ENCODE assay signal across 19 mouse cellular contexts in genomic region chr11:60908073-60908472, GRCm38 (mm10). TPM values are rescaled to one million over a fixed set of nuclear protein-coding genes. Genes with fewer than 3 reads are reported as not detected.
A peak's percentile ranks its signal among the peaks of the same experiment; 100 is the strongest.
DNase-seq lines count a peak whose midpoint lies in the region; ATAC-seq and TF ChIP-seq lines count a peak whose summit lies in the region.
"Had no signal": no experiment of that assay in that cellular context is flagged by ENCODE, and none has a peak within 500 bp of the region (broad histone marks: within the 10 kb centered on the region; RNA-seq: fewer than 3 reads in every experiment).

No protein-coding gene starts in this region.

- H3K36me3 ChIP-seq in kidney, embryonic 15.5 days: peaks cover 36% of the 10 kb centered on the region
- H3K36me3 ChIP-seq in liver, embryonic 14.5 days (replicated peaks; ENCODE audit: control insufficient read depth, insufficient read depth, low read depth): peaks cover 13% of the 10 kb centered on the region
- peaks cover 13% of the 10 kb centered on the region for H3K36me3 ChIP-seq in liver, embryonic 11.5 days (ENCODE audit: control insufficient read depth, insufficient read depth, low read length)
- peaks cover 13 to 39% of the 10 kb centered on the region in 2 experiments for H3K36me3 ChIP-seq in CH12.LX (replicated peaks in 1 of 2; ENCODE audit: control insufficient read depth in 1 of 2, insufficient read depth in 1 of 2, low read length in 1 of 2)

- in situ Hi-C loops in CH12.LX (cut with MboI; ENCODE audit: low pct_ligation_motif_present, low pct_unique_long_range_greater_than_20kb, low sequenced_read_pairs): loop anchor here (10.0 kb wide), 1 partner anchor 137 kb away; no protein-coding TSS in a partner anchor

- whole genome bisulfite sequencing in kidney, embryonic 15.5 days: 68% methylated on average over 3 of the region's 3 CpGs
- 54% methylated on average over 3 of the region's 3 CpGs for WGBS in liver, embryonic 14.5 days (ENCODE audit: insufficient replicate concordance)
- 58% methylated on average over 3 of the region's 3 CpGs for WGBS in liver, embryonic 11.5 days

- H3K27ac ChIP-seq in kidney, embryonic 15.5 days: no peak overlapping the region
- H3K27ac ChIP-seq in liver, embryonic 14.5 days: no peak overlapping the region
- H3K27ac ChIP-seq in liver, embryonic 11.5 days (ENCODE audit: low read depth, low read length): no peak overlapping the region
- H3K27ac ChIP-seq in CH12.LX (ENCODE audit: insufficient read depth, low read depth): no peak overlapping the region
- H3K27ac ChIP-seq: embryonic facial prominence, embryonic 15.5 days; forebrain, embryonic 10.5 days; heart, embryonic 13.5 days; hindbrain, embryonic 14.5 days; midbrain, embryonic 10.5 days; stomach, embryonic 15.5 days had no signal

- no peak for TF ChIP-seq POLR2A in CH12.LX (IDR thresholded peaks at IDR 0.05; ENCODE audit: low read depth, low read length)

- TF ChIP-seq RAD21 in CH12.LX (IDR thresholded peaks at IDR 0.05; ENCODE audit: low read depth, low read length): peak; percentile 29

- H3K27me3 ChIP-seq in kidney, embryonic 15.5 days: no peaks in the 10 kb centered on the region
- H3K27me3 ChIP-seq in liver, embryonic 14.5 days (ENCODE audit: control insufficient read depth, insufficient read depth, low read length): no peaks in the 10 kb centered on the region
- no peaks in the 10 kb centered on the region for H3K27me3 ChIP-seq in liver, embryonic 11.5 days (replicated peaks; ENCODE audit: control insufficient read depth, insufficient read depth, low read length)
- no peaks in the 10 kb centered on the region for H3K27me3 ChIP-seq in CH12.LX (replicated peaks)
- H3K27me3 ChIP-seq: embryonic facial prominence, embryonic 15.5 days; heart, embryonic 13.5 days; stomach, embryonic 15.5 days had no signal

- peaks cover 20% of the 10 kb centered on the region for H3K4me1 ChIP-seq in kidney, embryonic 15.5 days
- peaks cover 10 to 13% of the 10 kb centered on the region in 2 experiments for H3K4me1 ChIP-seq in liver, embryonic 14.5 days (replicated peaks; ENCODE audit: control insufficient read depth in 2 of 2, insufficient read depth in 2 of 2, low read length in 1 of 2)
- H3K4me1 ChIP-seq in liver, embryonic 11.5 days (replicated peaks; ENCODE audit: control insufficient read depth, insufficient read depth, low read length): peaks cover 7% of the 10 kb centered on the region
- peaks cover 4 to 16% of the 10 kb centered on the region in 2 experiments for H3K4me1 ChIP-seq in CH12.LX (ENCODE audit: control insufficient read depth in 1 of 2, insufficient read depth in 2 of 2)

- no peak overlapping the region for H3K4me3 ChIP-seq in kidney, embryonic 15.5 days (replicated peaks)
- H3K4me3 ChIP-seq in liver, embryonic 14.5 days (ENCODE audit: insufficient read depth in 1 of 2, low read depth in 2 of 2, low read length in 2 of 2): no peak overlapping the region
- H3K4me3 ChIP-seq in liver, embryonic 11.5 days (ENCODE audit: low read depth, low read length): no peak overlapping the region
- H3K4me3 ChIP-seq in CH12.LX (replicated peaks in 1 of 3; ENCODE audit: low read depth in 2 of 3, low read length in 2 of 3, poor library complexity in 1 of 3): no peak overlapping the region
- H3K4me3 ChIP-seq: embryonic facial prominence, embryonic 15.5 days; forebrain, embryonic 10.5 days; heart, embryonic 13.5 days; midbrain, embryonic 10.5 days; stomach, embryonic 15.5 days had no signal

- H3K79me2 ChIP-seq in CH12.LX (replicated peaks; ENCODE audit: control insufficient read depth, extremely low read depth, insufficient read depth, poor library complexity, severe bottlenecking): no peaks in the 10 kb centered on the region

- dilution Hi-C loops in CH12.LX (cut with MboI; ENCODE audit: extremely low pct_ligation_motif_present, extremely low pct_unique_long_range_greater_than_20kb, low sequenced_read_pairs): no loop called here

- no peak overlapping the region for H3K4me2 ChIP-seq in kidney, embryonic 15.5 days
- H3K4me2 ChIP-seq in liver, embryonic 14.5 days (ENCODE audit: low read depth): no peak overlapping the region
- H3K4me2 ChIP-seq in liver, embryonic 11.5 days: no peak overlapping the region
- no peak overlapping the region for H3K4me2 ChIP-seq in CH12.LX (ENCODE audit: insufficient read depth, low read depth, poor library complexity, severe bottlenecking)
- H3K4me2 ChIP-seq: embryonic facial prominence, embryonic 15.5 days; heart, embryonic 13.5 days; hindbrain, embryonic 14.5 days; stomach, embryonic 15.5 days had no signal

- no peak overlapping the region for H3K9ac ChIP-seq in kidney, embryonic 15.5 days
- no peak overlapping the region for H3K9ac ChIP-seq in liver, embryonic 14.5 days (replicated peaks)
- H3K9ac ChIP-seq in liver, embryonic 11.5 days (ENCODE audit: low read depth, low read length): no peak overlapping the region
- no peak overlapping the region for H3K9ac ChIP-seq in CH12.LX (ENCODE audit: insufficient read depth, low read depth)
- H3K9ac ChIP-seq: embryonic facial prominence, embryonic 15.5 days; heart, embryonic 13.5 days; hindbrain, embryonic 14.5 days; stomach, embryonic 15.5 days had no signal

- peak; percentile 31; the same call in 1 of the 2 replicates for TF ChIP-seq CTCF in liver, embryonic 14.5 days (IDR thresholded peaks at IDR 0.05; ENCODE audit: low read depth)
- TF ChIP-seq CTCF in CH12.LX (conservative IDR thresholded peaks at IDR 0.05 in 1 of 2, IDR thresholded peaks at IDR 0.05 in 1 of 2; ENCODE audit: low read depth in 2 of 2, low read length in 2 of 2): peak in 1 of 2 experiments; percentile 32; a peak in 2 of 4 replicates

- no peaks in the 10 kb centered on the region for H3K9me3 ChIP-seq in kidney, embryonic 15.5 days (replicated peaks)
- no peaks in the 10 kb centered on the region for H3K9me3 ChIP-seq in liver, embryonic 14.5 days (ENCODE audit: control insufficient read depth, low read length)
- no peaks in the 10 kb centered on the region for H3K9me3 ChIP-seq in liver, embryonic 11.5 days (ENCODE audit: control insufficient read depth, low read length)
- no peaks in the 10 kb centered on the region for H3K9me3 ChIP-seq in CH12.LX (replicated peaks; ENCODE audit: low read length)
- H3K9me3 ChIP-seq: embryonic facial prominence, embryonic 15.5 days; forebrain, embryonic 10.5 days; heart, embryonic 13.5 days; midbrain, embryonic 10.5 days; stomach, embryonic 15.5 days had no signal

- TF ChIP-seq EP300 in liver, embryonic 14.5 days (IDR thresholded peaks at IDR 0.05; ENCODE audit: low read depth): no peak
- no peak for TF ChIP-seq EP300 in CH12.LX (IDR thresholded peaks at IDR 0.05; ENCODE audit: low read length)

- peak; percentile 30 for DNase-seq in kidney, adult 18-20 months
- DNase-seq in liver, embryonic 14.5 days (ENCODE audit: low read depth in 3 of 3, low spot score in 3 of 3): no peak
- DNase-seq in liver, embryonic 11.5 days (ENCODE audit: low spot score): no peak
- DNase-seq in CH12.LX (ENCODE audit: extremely low read depth) (no peak), R1 (ENCODE audit: low read depth, low spot score) (peak; percentile 55)
- DNase-seq in thymus, postnatal 0 days (ENCODE audit: low spot score): no peak
- DNase-seq: adrenal gland, postnatal 36 days; cerebellum, adult 2 months; cerebellum, postnatal 36 days; left cerebral cortex, postnatal 4 days; thymus, adult 2 months had no signal

- no peak for ATAC-seq in kidney, embryonic 15.5 days (replicated peaks; ENCODE audit: low FRiP score)
- ATAC-seq in liver, embryonic 14.5 days (ENCODE audit: insufficient read depth): no peak
- no peak for ATAC-seq in liver, embryonic 11.5 days (replicated peaks; ENCODE audit: low FRiP score)
- ATAC-seq: intestine, embryonic 16.5 days had no signal

TF ChIP-seq in CH12.LX, 34 proteins besides CTCF, POLR2A, EP300 and RAD21:
- TF ChIP-seq MXI1 (IDR thresholded peaks at IDR 0.05; ENCODE audit: low read depth, low read length): no peak
- 0 out of 2 replicates have a peak, but pooled peaks have one; percentile 11 for TF ChIP-seq SMC3 (IDR thresholded peaks at IDR 0.05; ENCODE audit: low read depth, low read length)
- no peak for TF ChIP-seq IRF4 (IDR thresholded peaks at IDR 0.05; ENCODE audit: low read depth, low read length)

RNA-seq across cellular contexts. Expression of gene Natd1, which starts 6.5 kb away (rescaled TPM):
- polyA plus RNA-seq in kidney, embryonic 15.5 days (2015; fragmentation: Nextera tagmentation; extraction: Ambion mirVana): 21.8 and 24.2 TPM in 2 replicates
- polyA plus RNA-seq in liver, embryonic 14.5 days (2012; rRNA removed): 10.7 and 14.0 TPM in 2 replicates
- polyA plus RNA-seq in liver, embryonic 14.5 days (2014; fragmentation: Nextera tagmentation; extraction: Ambion mirVana): 11.1 and 15.0 TPM in 2 replicates
- 11.2 and 13.3 TPM in 2 replicates for polyA plus RNA-seq in liver, embryonic 11.5 days (2014; fragmentation: Nextera tagmentation; extraction: Ambion mirVana)
- 3.1 and 5.0 TPM in 2 replicates for total RNA-seq in CH12.LX (2012; rRNA removed)
- total RNA-seq in CH12.LX (2014; rRNA removed): 1.9 and 2.1 TPM in 2 replicates
- polyA plus RNA-seq in CH12.LX (2012; ENCODE audit: insufficient read length, low read depth): 4.3 and 5.2 TPM in 2 replicates
- polyA plus RNA-seq in thymus, postnatal 0 days (2015; fragmentation: Nextera tagmentation; extraction: Ambion mirVana): 11.9 and 15.0 TPM in 2 replicates

RNA-seq across cellular contexts. Expression of gene Map2k3, which starts 23.8 kb away (rescaled TPM):
- polyA plus RNA-seq in kidney, embryonic 15.5 days (2015; fragmentation: Nextera tagmentation; extraction: Ambion mirVana): 117 and 127 TPM in 2 replicates
- 37.0 and 44.7 TPM in 2 replicates for polyA plus RNA-seq in liver, embryonic 14.5 days (2012; rRNA removed)
- 100 and 124 TPM in 2 replicates for polyA plus RNA-seq in liver, embryonic 14.5 days (2014; fragmentation: Nextera tagmentation; extraction: Ambion mirVana)
- polyA plus RNA-seq in liver, embryonic 11.5 days (2014; fragmentation: Nextera tagmentation; extraction: Ambion mirVana): 132 and 136 TPM in 2 replicates
- total RNA-seq in CH12.LX (2012; rRNA removed) (35.2 and 35.5 TPM in 2 replicates), CH12.LX (2014; rRNA removed) (11.2 and 13.7 TPM in 2 replicates)
- polyA plus RNA-seq in CH12.LX (2012; ENCODE audit: insufficient read length, low read depth): 87.6 and 92.5 TPM in 2 replicates
- polyA plus RNA-seq in thymus, postnatal 0 days (2015; fragmentation: Nextera tagmentation; extraction: Ambion mirVana): 70.5 and 73.5 TPM in 2 replicates

RNA-seq across cellular contexts. Expression of gene Tmem11, which starts 29.0 kb away (rescaled TPM):
- polyA plus RNA-seq in kidney, embryonic 15.5 days (2015; fragmentation: Nextera tagmentation; extraction: Ambion mirVana): 65.4 and 67.7 TPM in 2 replicates
- 30.9 and 35.7 TPM in 2 replicates for polyA plus RNA-seq in liver, embryonic 14.5 days (2012; rRNA removed)
- 25.1 and 27.5 TPM in 2 replicates for polyA plus RNA-seq in liver, embryonic 14.5 days (2014; fragmentation: Nextera tagmentation; extraction: Ambion mirVana)
- polyA plus RNA-seq in liver, embryonic 11.5 days (2014; fragmentation: Nextera tagmentation; extraction: Ambion mirVana): 63.8 and 64.1 TPM in 2 replicates
- 83.0 and 83.6 TPM in 2 replicates for total RNA-seq in CH12.LX (2012; rRNA removed)
- 62.8 and 71.1 TPM in 2 replicates for total RNA-seq in CH12.LX (2014; rRNA removed)
- polyA plus RNA-seq in CH12.LX (2012; ENCODE audit: insufficient read length, low read depth): 112 and 117 TPM in 2 replicates
- polyA plus RNA-seq in thymus, postnatal 0 days (2015; fragmentation: Nextera tagmentation; extraction: Ambion mirVana): 46.0 and 52.0 TPM in 2 replicates

Comparison
In these comparisons a context has a peak if more than half of its experiments do, and no peak if none do; other contexts are left out.
1. DNase-seq: peak in kidney, adult 18-20 months (single experiment) and R1 (single experiment); none in liver, embryonic 14.5 days (0 of 3), liver, embryonic 11.5 days (single experiment), CH12.LX (single experiment) and thymus, postnatal 0 days (single experiment).